Mouse (Mus musculus) cerebellum, adult 2 months (tissue): ENCODE data around the gene Crim1.

Experiments
- CTCF ChIP-seq: fragments of 200-500 bp; IDR thresholded peaks from 2 replicates; pipeline ENCODE4 v1.5.1; 2011; ENCODE audit warnings: low read depth, mild to moderate bottlenecking, control low read depth, low read length, moderate library complexity, borderline replicate concordance; ENCODE audit not compliant: insufficient read depth
- POLR2A ChIP-seq: fragments of 200-500 bp; IDR thresholded peaks from 2 replicates; pipeline ENCODE4 v1.6.1; 2011; ENCODE audit warnings: low read length, control low read depth, borderline replicate concordance; ENCODE audit not compliant: insufficient read depth

GRCm38 (mm10) chr17:78221860-78222259 is 21.8 kb downstream of the Crim1 start:
- TF ChIP-seq POLR2A (no peak), CTCF (no peak)
